Mouse (Mus musculus) hematopoietic stem cell, adult 5-6 weeks (primary cell): ENCODE results near the gene Galp. TPM values are rescaled to one million over a fixed set of nuclear protein-coding genes. Genes with fewer than 3 reads are reported as not detected.
"Not testable (repeated sequence)": the region's sequence is repeated elsewhere in the genome, so short reads cannot be mapped to it uniquely, and the experiment has no call there.

Experiments
- ATAC-seq, 2 experiments: fragments of 125-278 bp in 1 of 2; replicated peaks in 1 of 2; 2 replicates each; pipeline ENCODE4 v1.8.0; 2016 to 2017; ENCODE audit warnings: inconsistent platforms in 2 of 2, mild to moderate bottlenecking in 2 of 2, moderate number of reproducible peaks in 2 of 2, low read depth in 1 of 2, moderate TSS enrichment in 1 of 2; ENCODE audit not compliant: low FRiP score in 2 of 2, poor library complexity in 2 of 2, severe bottlenecking in 2 of 2, insufficient read depth in 1 of 2, low TSS enrichment in 1 of 2
- total RNA-seq: library from RNA; stranded (forward); fragments of 172-1452, 232-1000 nt; gene quantifications from 2 replicates; pipeline ENCODE4 v1.2.3, GENCODE M21; 2017

Gene Galp
- total RNA-seq, 1 experiment from 2014 or later: not detected

DNA sequence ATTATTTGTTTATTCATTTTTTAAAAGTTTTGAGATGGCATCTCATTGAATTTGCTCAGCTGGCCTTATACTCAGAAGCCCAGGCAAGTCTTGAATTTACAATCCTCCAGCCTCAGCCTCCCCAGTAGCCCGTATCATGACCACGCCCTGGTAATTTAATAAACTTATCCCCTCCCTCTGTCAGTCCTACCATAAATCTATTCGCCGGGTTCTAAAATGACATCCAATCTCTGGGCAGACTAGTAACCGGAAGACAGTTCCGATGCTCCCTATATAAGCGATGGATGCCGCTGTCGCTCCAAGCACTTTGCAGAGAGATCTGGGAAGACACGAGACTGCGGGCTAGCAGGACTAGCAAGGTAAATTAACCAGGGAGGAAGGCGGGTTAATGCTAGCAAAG lies 25.1 kb downstream of the Galp start, which contains the start of gene Zscan5b:
Gene Zscan5b (plus strand): TSS at position 301 of the 400 bp plus-strand sequence.
- ATAC-seq: no peak

- not testable (repeated sequence) for ATAC-seq
Measured at GRCm38 (mm10) chr7:6228491-6228890, 31.6 kb downstream of the Galp start.

DNA sequence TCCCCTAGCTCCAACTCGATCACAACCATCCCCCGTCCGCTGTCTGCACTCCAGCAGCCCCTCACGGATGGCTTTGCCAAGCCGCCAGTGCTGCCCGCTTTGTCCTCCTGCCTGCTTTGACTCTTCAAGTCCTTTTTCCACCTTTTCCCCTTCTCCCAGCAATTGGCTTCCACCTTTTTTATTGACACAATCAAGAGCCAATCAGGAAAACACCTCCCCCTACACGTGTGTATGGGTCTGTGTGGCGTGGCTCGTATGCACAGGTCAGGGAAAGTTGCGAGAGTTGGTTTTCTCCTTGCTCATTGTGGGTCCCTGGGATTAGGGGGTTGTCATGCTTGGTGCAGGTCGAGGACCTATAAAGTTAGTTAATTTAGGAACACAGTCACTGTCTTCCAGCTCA lies 42.9 kb downstream of the Galp start:
- no peak for ATAC-seq

DNA sequence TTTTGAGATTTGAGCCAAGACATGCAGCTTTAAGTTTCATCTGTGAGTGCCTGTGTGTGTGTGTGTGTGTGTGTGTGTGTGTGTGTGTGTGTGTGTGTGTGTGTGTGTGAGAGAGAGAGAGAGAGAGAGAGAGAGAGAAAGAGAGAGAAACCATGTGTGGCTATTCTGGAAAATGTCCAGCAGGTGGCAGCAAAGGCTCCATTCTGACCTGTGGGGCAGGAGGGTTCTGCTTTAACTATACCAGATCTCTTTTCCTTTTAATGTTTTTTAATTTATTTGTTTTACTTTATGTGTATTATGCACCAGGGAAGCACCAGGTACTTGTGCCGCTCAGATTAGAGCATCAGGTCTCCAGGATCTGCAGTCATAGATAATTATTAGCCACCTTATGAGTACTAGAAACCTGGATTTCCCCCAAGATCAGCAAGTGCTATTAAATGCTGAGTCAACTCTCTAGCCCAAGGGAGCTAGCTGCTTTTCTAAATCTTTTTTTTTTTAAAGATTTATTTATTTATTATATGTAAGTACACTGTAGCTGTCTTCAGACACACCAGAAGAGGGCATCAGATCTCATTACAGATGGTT lies 44.0 kb downstream of the Galp start:
- ATAC-seq: peak; percentile 56 to 80

DNA sequence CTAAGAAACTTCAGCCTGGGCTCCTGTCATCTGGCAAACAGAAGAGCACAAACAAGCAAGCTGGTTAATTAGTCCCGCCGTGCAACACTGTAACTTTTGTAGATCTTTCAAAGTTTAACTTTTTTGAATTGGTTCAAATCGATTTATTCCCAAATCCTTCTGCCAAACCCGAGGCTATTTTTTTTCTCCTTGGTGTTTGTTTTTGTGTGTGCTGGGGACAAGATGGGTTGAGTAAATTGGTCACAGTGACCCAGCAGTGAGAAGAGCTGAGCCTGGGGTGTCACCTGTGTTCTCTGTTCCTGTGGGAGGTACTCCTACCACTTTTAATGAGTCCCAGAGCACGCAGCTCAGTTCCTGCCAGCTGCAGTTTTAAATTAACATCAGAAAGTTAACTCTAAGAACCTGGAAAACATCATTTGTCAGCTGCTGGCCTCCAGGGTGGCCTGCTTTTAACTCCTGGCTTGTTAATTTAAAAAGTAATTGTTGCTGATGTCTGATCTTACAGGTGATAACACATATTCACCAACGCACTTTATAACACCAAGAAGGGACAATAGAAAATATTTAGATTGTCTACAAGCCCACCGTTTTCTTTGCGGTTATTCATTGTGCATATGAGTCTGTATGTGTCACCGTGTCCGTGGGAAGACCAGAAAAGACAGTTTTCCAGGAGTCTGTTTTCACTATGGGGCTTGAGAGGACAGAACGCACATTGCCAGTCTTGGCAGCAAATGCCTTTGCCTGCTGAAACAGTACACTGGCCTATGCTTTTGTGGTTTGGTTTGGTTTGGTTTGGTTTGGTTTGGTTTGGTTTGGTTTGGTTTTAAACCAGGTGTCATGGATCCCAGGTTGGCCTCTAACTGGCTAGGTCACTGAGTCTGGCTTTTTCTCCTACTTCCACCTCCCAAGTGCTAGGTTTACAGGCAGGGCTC lies 47.7 kb downstream of the Galp start:
- ATAC-seq: no peak

DNA sequence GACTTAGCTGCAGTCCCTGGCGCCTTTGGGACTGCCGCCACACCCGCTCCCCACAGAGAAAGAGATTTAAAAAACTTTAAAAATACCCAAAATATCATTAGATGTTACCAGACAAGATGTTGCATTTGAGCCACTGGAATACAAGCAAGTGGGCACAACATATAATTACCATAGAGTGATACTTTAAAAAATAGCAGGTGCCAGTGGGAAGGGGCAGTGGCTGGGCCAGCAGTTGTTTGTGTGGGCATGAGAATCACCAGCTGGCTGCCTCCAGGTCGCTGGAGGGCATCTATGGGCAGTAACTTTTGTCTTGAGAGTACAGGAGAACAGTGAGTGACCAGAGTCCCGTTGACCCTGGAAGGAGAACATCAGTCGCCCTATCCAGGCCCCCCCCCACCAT lies 55.5 kb downstream of the Galp start, which contains the start of gene Epp13:
Gene Epp13 (plus strand): TSS at position 301 of the 400 bp plus-strand sequence.
- ATAC-seq: no peak

GRCm38 (mm10) chr7:6254451-6254850 lies 57.6 kb downstream of the Galp start:
- no peak for ATAC-seq

DNA sequence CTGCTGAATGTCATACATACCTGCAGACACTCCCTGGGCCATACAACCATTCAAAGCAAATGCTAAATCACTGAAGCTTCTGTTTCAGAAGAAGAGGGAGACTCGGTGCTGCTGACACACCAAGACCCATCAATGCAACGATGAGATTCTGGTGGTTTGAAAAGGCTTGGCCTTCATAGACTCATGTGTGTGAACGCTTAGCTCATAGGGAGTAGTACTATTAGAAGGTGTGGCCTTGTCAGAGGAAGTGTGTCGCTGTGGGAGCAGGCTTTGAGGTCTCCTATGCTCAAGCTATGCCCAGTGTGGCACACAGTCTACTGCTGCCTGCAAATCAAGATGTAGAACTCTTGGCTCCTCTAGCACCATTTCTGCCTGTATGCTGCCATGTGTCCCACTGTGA lies 60.5 kb downstream of the Galp start:
- ATAC-seq: no peak

- ATAC-seq: no peak
Measured at GRCm38 (mm10) chr7:6258232-6259220, 61.6 kb downstream of the Galp start.

- ATAC-seq: not testable (repeated sequence)
Measured at GRCm38 (mm10) chr7:6260004-6260403, 63.1 kb downstream of the Galp start.

- no peak for ATAC-seq
Measured at GRCm38 (mm10) chr7:6262120-6262519, 65.2 kb downstream of the Galp start.

DNA sequence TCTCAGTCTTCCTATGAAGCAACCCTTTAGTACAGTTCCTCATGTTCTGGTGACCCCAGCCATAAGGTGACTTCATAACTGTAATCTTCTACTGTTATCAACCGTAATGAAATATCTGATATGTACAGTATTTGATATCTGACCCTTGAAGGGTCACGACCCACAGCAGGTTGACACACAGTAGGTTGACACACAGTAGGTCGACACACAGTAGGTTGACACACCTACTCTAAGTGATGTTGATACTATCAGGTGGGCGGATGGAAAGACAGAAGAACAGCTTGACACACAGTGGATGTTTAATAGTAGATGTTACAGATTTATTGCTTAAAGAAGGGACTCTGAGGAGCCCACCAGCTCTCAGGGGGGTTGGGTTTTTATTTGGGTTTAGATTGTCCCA lies 66.1 kb downstream of the Galp start:
- ATAC-seq: no peak

GRCm38 (mm10) chr7:6265695-6266094 lies 68.8 kb downstream of the Galp start:
- peak in 1 of 2 experiments; percentile 37; a peak in 2 of 4 replicates for ATAC-seq

Other genes starting within 250 kb of the Galp start
- gene Vmn1r65, start 186.1 kb upstream of the Galp start, total RNA-seq: not detected in 2 replicates
- not detected in 2 replicates for gene Nlrp4c, start 151.9 kb upstream of the Galp start, total RNA-seq
- 26.8 and 31.2 TPM in 2 replicates for gene Zfp787, start 41.1 kb upstream of the Galp start, total RNA-seq
- gene Zfp444, start 24.9 kb upstream of the Galp start, total RNA-seq: 12.8 and 12.9 TPM in 2 replicates
- gene Zscan5b, start 25.2 kb downstream of the Galp start, total RNA-seq: not detected in 2 replicates
- gene Epp13, start 55.6 kb downstream of the Galp start, total RNA-seq: not detected in 2 replicates
- 6.8 and 15.9 TPM in 2 replicates for gene Zfp667, start 89.5 kb downstream of the Galp start, total RNA-seq
- 4.4 and 5.0 TPM in 2 replicates for gene Zfp583, start 134.2 kb downstream of the Galp start, total RNA-seq
- gene Gm3854, start 146.7 kb downstream of the Galp start, total RNA-seq: 1.8 TPM in 2 replicates
- gene Zfp78, start 166.2 kb downstream of the Galp start, total RNA-seq: 6.7 and 11.2 TPM in 2 replicates
- 7.3 and 7.4 TPM in 2 replicates for gene Zfp28, start 186.2 kb downstream of the Galp start, total RNA-seq
- gene Smim17, start 201.6 kb downstream of the Galp start, total RNA-seq: not detected in 2 replicates
- gene Gm20715, start 213.2 kb downstream of the Galp start, total RNA-seq: not detected in 2 replicates
- gene Olfr1344, start 241.6 kb downstream of the Galp start, total RNA-seq: not detected in 2 replicates